Mouse (Mus musculus): ENCODE results near the gene Gpr19. TPM values are rescaled to one million over a fixed set of nuclear protein-coding genes. Genes with fewer than 3 reads are reported as not detected.
A peak's percentile ranks its signal among the peaks of the same experiment; 100 is the strongest.

The Gpr19 gene
- polyA plus RNA-seq, 1 experiment from 2014 or later = 11.1 TPM

DNA sequence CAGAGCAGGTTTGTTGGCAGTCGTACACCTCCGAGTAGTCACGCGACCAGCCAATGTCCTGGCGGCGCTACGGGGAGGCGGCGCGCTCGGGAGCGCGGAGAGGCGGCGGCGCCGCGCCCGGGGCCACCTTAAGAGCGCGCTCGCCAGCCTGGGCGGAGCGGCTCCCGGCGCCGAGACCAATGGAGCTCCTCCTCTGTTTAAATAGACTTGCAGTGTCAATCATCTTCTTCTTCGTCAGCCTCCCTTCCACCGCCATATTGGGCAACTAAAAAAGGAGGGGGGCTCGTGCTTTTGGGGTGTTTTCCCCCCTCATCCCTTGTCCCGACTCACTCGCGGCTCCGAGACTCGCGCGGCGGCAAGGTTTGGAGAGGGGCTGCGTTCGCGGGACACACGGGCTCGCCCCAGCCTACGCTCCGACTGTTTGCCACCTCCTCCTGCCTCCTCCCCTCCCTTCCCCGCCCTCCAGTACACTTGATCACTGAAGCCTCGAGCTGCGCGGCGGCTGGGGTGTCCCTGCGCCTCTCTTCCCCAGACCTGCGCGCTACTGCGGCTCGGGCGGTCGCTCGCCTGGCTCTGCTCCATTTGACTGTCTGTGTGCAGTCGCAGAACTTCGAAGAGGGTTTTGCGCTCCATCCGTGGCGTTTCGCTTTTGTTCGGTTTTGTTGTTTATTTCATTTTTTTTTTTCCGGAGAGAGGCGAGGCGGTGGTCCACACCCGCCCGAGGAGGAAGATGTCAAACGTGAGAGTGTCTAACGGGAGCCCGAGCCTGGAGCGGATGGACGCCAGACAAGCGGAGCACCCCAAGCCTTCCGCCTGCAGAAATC is 22.0 kb upstream of the Gpr19 start, which contains the start of gene Cdkn1b:
Cdkn1b (plus strand) TSS at position 212 of the 824 bp plus-strand sequence.
- Histone ChIP-seq H3K9ac (ENCODE audit: low read length) (peak within 1 kb of the TSS; percentile 86), H3K36me3 (ENCODE audit: control insufficient read depth, insufficient read depth, low read length) (peaks cover 15% of the 10 kb centered on the region)
- ATAC-seq (replicated peaks; ENCODE audit: low FRiP score, low TSS enrichment, low read depth) = peak; percentile 93

DNA sequence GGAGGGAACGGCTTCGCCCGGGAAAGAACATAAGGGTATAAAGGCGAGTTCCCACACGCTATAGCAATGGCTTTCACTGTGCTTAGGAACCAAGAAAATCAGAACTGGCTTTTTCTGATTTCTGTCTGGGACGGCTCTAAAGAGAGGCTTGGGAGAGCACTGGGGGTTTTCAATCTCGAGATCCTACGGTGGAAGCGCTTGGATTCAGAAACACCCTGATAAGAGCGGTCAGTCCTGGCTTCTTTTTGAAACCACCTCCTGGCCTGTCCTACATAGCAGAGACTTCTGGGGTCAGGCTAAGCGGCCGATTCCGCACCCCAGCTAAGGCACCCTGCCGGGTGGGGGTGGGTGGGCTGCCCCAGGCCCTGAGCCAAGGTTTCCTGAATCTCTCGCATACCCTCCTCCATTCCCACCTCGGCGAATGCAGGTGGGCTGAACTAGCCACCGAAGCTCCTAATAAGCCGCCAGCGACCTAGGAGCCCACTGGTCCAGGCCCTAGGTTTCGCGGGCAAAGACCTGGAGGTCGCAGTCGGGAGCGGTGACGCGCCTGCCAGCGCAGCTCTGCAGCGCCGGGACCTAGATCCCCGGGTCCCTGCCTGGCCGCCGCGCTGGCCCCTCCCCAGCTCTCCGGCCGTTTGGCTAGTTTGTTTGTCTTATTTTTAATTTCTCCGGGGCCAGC is 21.3 kb upstream of the Gpr19 start:
- Histone ChIP-seq H3K27me3 (replicated peaks; ENCODE audit: control insufficient read depth, insufficient read depth, low read length) (no peaks in the 10 kb centered on the region), H3K4me3 (ENCODE audit: low read depth, low read length) (peak overlapping the region; percentile 79), H3K36me3 (ENCODE audit: control insufficient read depth, insufficient read depth, low read length) (peaks cover 15% of the 10 kb centered on the region), H3K27ac (ENCODE audit: low read depth) (peak overlapping the region; percentile 95), H3K4me2 (ENCODE audit: low read length) (peak overlapping the region; percentile 92), H3K9me3 (ENCODE audit: control insufficient read depth, low read length) (no peaks in the 10 kb centered on the region), H3K9ac (ENCODE audit: low read length) (peak overlapping the region; percentile 86), H3K4me1 (replicated peaks; ENCODE audit: control insufficient read depth, insufficient read depth, low read length) (peaks cover 30% of the 10 kb centered on the region)
- WGBS = 7% methylated on average over 37 of the region's 37 CpGs
- DNase-seq (ENCODE audit: low spot score) (peak; percentile 92), ATAC-seq (replicated peaks; ENCODE audit: low FRiP score, low TSS enrichment, low read depth) (peak; percentile 63)

More for the DNA sequence above, 22.0 kb upstream of the Gpr19 start, which contains the start of gene Cdkn1b:
- peak within 1 kb of the TSS; percentile 79 for H3K4me3 ChIP-seq (ENCODE audit: low read depth, low read length)
- peak within 1 kb of the TSS; percentile 92 for H3K4me2 ChIP-seq (ENCODE audit: low read length)
- peak; percentile 94 for DNase-seq (ENCODE audit: low spot score)
- peaks cover 30% of the 10 kb centered on the region for H3K4me1 ChIP-seq (replicated peaks; ENCODE audit: control insufficient read depth, insufficient read depth, low read length)
- no peaks in the 10 kb centered on the region for H3K9me3 ChIP-seq (ENCODE audit: control insufficient read depth, low read length)
- peak within 1 kb of the TSS; percentile 95 for H3K27ac ChIP-seq (ENCODE audit: low read depth)
- WGBS = 0% methylated on average over 76 of the region's 77 CpGs
- H3K27me3 ChIP-seq (replicated peaks; ENCODE audit: control insufficient read depth, insufficient read depth, low read length) = no peaks in the 10 kb centered on the region

DNA sequence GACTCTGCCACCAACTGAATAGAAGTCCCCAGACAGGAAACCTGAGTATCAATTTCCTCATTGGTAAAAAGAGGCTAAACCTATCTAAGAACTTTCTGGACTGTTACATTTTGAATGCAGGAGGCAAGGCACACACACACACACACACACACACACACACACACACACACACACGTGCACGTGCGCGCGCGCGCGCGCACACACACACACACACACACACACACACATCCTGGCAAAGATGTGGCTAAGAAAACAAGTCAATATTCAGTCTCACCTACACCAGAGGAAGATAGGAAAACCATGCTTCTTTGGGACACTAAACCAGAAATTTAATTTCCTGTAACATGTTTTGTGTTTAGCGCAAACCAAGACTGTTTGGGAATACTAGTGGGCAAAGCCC is 20.4 kb upstream of the Gpr19 start:
- Histone ChIP-seq H3K9me3 (ENCODE audit: control insufficient read depth, low read length) (no peaks in the 10 kb centered on the region), H3K4me2 (ENCODE audit: low read length) (no peak overlapping the region), H3K27ac (ENCODE audit: low read depth) (no peak overlapping the region), H3K36me3 (ENCODE audit: control insufficient read depth, insufficient read depth, low read length) (peaks cover 9% of the 10 kb centered on the region; the same call in 1 of the 2 replicates), H3K27me3 (replicated peaks; ENCODE audit: control insufficient read depth, insufficient read depth, low read length) (no peaks in the 10 kb centered on the region), H3K4me1 (replicated peaks; ENCODE audit: control insufficient read depth, insufficient read depth, low read length) (peaks cover 25% of the 10 kb centered on the region), H3K4me3 (ENCODE audit: low read depth, low read length) (no peak overlapping the region), H3K9ac (ENCODE audit: low read length) (no peak overlapping the region)
- WGBS = 87% methylated on average over 10 of the region's 10 CpGs
- DNase-seq (ENCODE audit: low spot score) (no peak), ATAC-seq (replicated peaks; ENCODE audit: low FRiP score, low TSS enrichment, low read depth) (no peak)

DNA sequence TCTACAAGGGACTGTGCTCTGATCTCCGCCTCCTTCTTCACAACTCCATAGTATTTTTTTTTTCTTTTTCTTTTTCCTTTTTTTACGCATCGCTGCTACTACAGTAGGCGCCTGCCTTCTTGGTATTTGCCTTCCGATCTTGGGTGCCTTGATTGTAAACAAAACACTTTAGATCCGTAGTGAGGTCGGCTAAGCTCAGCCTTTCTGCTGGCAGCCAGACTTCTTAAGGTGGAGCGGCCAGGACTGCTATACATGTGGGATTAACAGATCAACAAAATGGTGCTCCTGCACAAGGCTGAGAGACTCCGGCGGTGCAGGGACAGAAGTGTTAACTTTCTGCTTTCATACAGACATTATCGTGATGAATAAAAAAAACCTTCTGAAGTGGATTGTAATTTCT is 18.7 kb upstream of the Gpr19 start:
- ATAC-seq (replicated peaks; ENCODE audit: low FRiP score, low TSS enrichment, low read depth) (no peak), DNase-seq (ENCODE audit: low spot score) (peak; percentile 77)
- Histone ChIP-seq H3K27me3 (replicated peaks; ENCODE audit: control insufficient read depth, insufficient read depth, low read length) (no peaks in the 10 kb centered on the region), H3K9me3 (ENCODE audit: control insufficient read depth, low read length) (no peaks in the 10 kb centered on the region), H3K4me3 (ENCODE audit: low read depth, low read length) (peak overlapping the region; percentile 48), H3K27ac (ENCODE audit: low read depth) (peak overlapping the region; percentile 19; the same call in 1 of the 2 replicates), H3K9ac (ENCODE audit: low read length) (peak overlapping the region; percentile 48), H3K4me1 (replicated peaks; ENCODE audit: control insufficient read depth, insufficient read depth, low read length) (peaks cover 10% of the 10 kb centered on the region), H3K36me3 (ENCODE audit: control insufficient read depth, insufficient read depth, low read length) (0 out of 2 replicates have a peak, but pooled peaks cover under 1% of the 10 kb centered on the region), H3K4me2 (ENCODE audit: low read length) (peak overlapping the region; percentile 96)
- WGBS = under 1% methylated on average over 11 of the region's 11 CpGs

DNA sequence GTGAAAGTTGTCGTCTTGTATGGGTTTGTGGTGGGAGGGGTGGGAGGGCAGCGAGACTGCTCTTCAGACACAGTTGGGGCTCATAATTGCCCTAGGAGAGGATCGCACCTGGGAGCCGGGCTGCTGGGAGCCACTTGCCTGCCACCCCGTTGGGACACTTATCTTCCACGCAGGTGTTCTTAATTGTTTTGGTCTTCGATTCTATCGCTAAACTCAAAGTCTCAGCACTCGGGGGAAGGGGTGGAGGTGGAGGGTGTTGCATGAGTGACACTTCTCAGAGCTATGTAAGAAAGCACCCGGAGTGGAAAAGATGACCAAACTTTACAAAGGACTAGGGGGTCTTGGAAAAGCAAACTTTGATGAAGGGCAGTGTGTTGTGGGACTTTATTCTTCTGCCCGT is 18.3 kb upstream of the Gpr19 start:
- ATAC-seq (replicated peaks; ENCODE audit: low FRiP score, low TSS enrichment, low read depth) = no peak
- Histone ChIP-seq H3K9me3 (ENCODE audit: control insufficient read depth, low read length) (no peaks in the 10 kb centered on the region), H3K36me3 (ENCODE audit: control insufficient read depth, insufficient read depth, low read length) (no peaks in the 10 kb centered on the region), H3K27me3 (replicated peaks; ENCODE audit: control insufficient read depth, insufficient read depth, low read length) (no peaks in the 10 kb centered on the region), H3K4me3 (ENCODE audit: low read depth, low read length) (peak overlapping the region; percentile 48), H3K27ac (ENCODE audit: low read depth) (no peak overlapping the region; the same call in 1 of the 2 replicates), H3K4me2 (ENCODE audit: low read length) (peak overlapping the region; percentile 96), H3K9ac (ENCODE audit: low read length) (peak overlapping the region; percentile 48), H3K4me1 (replicated peaks; ENCODE audit: control insufficient read depth, insufficient read depth, low read length) (peaks cover 6% of the 10 kb centered on the region; the same call in 1 of the 2 replicates)
- WGBS = 1% methylated on average over 11 of the region's 11 CpGs
- peak; percentile 71 for DNase-seq (ENCODE audit: low spot score)

DNA sequence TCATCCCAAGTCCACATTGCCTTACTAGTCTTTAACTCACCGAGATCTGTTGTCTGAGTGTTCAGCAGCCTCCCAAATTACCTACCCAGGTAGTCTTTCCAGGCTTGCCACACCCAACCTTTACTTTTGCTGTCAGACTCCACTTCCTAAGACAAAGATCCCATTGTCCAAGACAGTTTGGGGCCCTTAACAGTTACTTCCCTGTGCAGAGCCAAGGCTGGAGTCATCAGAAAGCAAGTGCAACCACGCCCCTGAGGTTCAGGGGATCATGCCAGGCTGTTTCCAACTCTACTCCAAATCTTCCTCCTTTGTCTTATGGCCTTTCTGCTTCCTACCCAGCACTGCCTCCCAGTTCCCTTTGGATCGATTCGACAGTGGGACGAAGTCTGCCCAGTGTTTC is 16.1 kb upstream of the Gpr19 start:
- Histone ChIP-seq H3K9me3 (ENCODE audit: control insufficient read depth, low read length) (no peaks in the 10 kb centered on the region), H3K36me3 (ENCODE audit: control insufficient read depth, insufficient read depth, low read length) (no peaks in the 10 kb centered on the region), H3K27me3 (replicated peaks; ENCODE audit: control insufficient read depth, insufficient read depth, low read length) (no peaks in the 10 kb centered on the region), H3K4me2 (ENCODE audit: low read length) (no peak overlapping the region), H3K4me1 (replicated peaks; ENCODE audit: control insufficient read depth, insufficient read depth, low read length) (peaks cover 6% of the 10 kb centered on the region; the same call in 1 of the 2 replicates), H3K9ac (ENCODE audit: low read length) (no peak overlapping the region), H3K27ac (ENCODE audit: low read depth) (no peak overlapping the region), H3K4me3 (ENCODE audit: low read depth, low read length) (no peak overlapping the region)
- no peak for ATAC-seq (replicated peaks; ENCODE audit: low FRiP score, low TSS enrichment, low read depth)
- 84% methylated on average over 5 of the region's 5 CpGs for WGBS
- DNase-seq (ENCODE audit: low spot score) = no peak

DNA sequence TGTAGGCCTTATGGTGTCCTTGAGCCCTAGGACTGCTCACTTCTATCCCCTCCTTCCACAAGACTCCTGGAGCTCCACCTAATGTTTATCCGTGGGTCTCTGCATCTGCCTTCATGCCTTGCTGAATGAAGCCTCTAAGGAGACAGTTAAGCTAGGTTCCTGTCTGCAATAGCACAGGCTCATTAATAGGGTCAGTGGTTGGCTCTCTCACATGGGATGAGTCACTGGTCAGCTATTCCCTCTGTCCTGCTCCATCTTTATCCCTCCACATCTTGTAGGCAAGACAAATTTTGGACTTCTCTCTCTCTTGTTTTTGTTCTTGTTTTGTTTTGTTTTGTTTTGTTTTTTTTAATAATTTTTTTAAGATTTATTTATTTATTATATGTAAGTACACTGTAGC is 7.4 kb upstream of the Gpr19 start:
- Histone ChIP-seq H3K4me1 (replicated peaks; ENCODE audit: control insufficient read depth, insufficient read depth, low read length) (no peaks in the 10 kb centered on the region), H3K9me3 (ENCODE audit: control insufficient read depth, low read length) (no peaks in the 10 kb centered on the region), H3K36me3 (ENCODE audit: control insufficient read depth, insufficient read depth, low read length) (no peaks in the 10 kb centered on the region), H3K4me3 (ENCODE audit: low read depth, low read length) (no peak overlapping the region), H3K4me2 (ENCODE audit: low read length) (no peak overlapping the region), H3K9ac (ENCODE audit: low read length) (no peak overlapping the region), H3K27ac (ENCODE audit: low read depth) (no peak overlapping the region), H3K27me3 (replicated peaks; ENCODE audit: control insufficient read depth, insufficient read depth, low read length) (no peaks in the 10 kb centered on the region)
- DNase-seq (ENCODE audit: low spot score) (no peak), ATAC-seq (replicated peaks; ENCODE audit: low FRiP score, low TSS enrichment, low read depth) (no peak)
- 70% methylated on average over 1 of the region's 1 CpGs for WGBS

DNA sequence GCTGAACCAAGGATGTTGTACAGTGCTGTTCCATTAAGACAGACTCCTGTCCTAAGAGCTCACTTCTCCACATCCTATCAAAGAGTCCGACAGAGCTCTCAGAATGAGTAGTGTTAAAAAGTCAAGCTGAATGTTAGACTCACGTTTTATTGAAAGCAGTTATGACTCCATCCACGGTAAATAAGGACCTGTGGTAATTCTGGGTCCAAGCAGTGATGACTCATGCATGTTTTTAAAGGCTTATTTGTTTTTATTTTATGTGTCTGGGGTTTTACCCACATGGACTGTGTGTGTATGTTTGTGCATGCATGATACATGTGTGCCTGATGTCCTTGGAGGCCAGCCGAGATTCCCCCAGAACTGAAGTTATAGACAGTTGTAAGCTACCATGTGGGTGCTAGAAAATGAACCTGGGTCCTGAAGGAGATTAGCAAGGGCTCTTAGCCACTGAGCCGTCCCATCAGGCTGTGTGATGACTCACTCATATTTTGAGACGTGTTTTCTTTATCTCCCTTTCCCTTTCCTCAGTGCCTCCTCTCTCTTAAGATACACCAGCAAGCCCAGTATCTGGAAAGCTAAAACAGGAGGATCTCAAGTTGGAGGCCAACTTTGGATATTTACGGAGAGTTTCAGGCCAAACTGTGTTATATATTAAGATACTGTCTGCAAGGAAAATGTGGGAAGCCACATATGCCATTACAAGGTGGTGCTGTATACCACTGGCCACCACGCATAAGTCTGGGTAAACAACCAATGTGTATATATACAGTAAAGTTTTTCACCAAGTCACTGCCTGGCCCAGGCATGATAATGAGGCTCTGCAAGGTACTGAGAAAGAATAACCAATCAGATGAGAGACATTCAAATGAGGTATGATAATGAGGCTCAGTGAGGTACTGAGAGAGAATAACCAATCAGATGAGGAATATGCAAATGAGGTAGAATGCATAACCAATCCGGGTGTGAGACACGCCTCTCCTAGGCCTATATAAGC is 5.8 kb upstream of the Gpr19 start:
- WGBS = 93% methylated on average over 10 of the region's 10 CpGs
- Histone ChIP-seq H3K4me3 (ENCODE audit: low read depth, low read length) (no peak overlapping the region), H3K27ac (ENCODE audit: low read depth) (no peak overlapping the region), H3K27me3 (replicated peaks; ENCODE audit: control insufficient read depth, insufficient read depth, low read length) (no peaks in the 10 kb centered on the region), H3K4me1 (replicated peaks; ENCODE audit: control insufficient read depth, insufficient read depth, low read length) (no peaks in the 10 kb centered on the region; the same call in 1 of the 2 replicates), H3K4me2 (ENCODE audit: low read length) (no peak overlapping the region), H3K9me3 (ENCODE audit: control insufficient read depth, low read length) (no peaks in the 10 kb centered on the region), H3K9ac (ENCODE audit: low read length) (no peak overlapping the region), H3K36me3 (ENCODE audit: control insufficient read depth, insufficient read depth, low read length) (no peaks in the 10 kb centered on the region)
- DNase-seq (ENCODE audit: low spot score) (no peak), ATAC-seq (replicated peaks; ENCODE audit: low FRiP score, low TSS enrichment, low read depth) (no peak)
